Mouse (Mus musculus) kidney, postnatal 10 days (tissue): ENCODE data around the gene Vegfb.
A peak's percentile ranks its signal among the peaks of the same experiment; 100 is the strongest.
"Not testable (repeated sequence)": the region's sequence is repeated elsewhere in the genome, so short reads cannot be mapped to it uniquely, and the experiment has no call there.

Source experiments
- DNase-seq: peaks from one replicate; pipeline ENCODE4 v3.0.0; 2021; ENCODE audit warnings: mixed read lengths

The Vegfb gene

GRCm38 (mm10) chr19:6991166-6991565, 3.7 kb upstream of the Vegfb start:
- not testable (repeated sequence) for DNase-seq

- DNase-seq, result no peak
Measured at GRCm38 (mm10) chr19:6990712-6991111, 3.3 kb upstream of the Vegfb start.

DNA sequence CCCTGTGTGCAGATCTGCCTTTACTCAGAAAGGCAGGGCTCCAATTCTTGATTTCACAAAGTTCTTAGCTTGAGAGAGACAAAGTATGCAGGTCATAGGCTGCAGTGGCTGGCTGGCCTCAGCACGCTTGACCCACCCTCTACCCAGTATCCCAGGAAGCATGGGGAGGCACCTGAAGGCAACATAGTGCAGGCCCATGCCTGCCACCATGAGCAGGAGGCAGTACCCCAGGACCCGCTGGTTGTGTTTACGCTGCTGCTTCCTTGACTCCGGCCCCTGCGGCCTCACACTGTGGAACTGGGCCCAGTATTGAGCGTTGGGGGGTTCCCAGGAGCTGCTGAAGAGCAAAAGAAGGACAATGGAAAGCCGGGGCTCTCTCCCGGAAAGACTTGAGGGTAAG, 1.8 kb upstream of the Vegfb start:
- DNase-seq, result peak; percentile 12

DNA sequence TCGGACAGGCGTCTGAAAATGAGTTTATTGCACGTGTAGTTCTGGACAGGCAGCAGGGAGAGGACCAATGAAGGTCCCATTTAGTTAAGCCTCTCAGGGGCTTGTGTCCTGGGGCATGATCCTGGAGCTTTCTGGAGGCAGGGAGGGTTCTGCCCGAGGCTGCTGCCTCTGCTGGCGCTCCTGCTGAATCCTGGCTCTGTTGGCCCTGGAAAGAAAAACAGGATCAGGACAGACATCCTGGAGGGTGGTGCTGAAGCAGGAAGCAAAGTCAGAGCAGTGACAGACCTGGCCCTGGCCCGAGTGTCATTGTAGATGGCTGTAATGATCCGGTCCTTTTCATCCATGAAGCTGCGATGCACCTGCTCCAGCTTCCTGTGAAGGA, 444 bp upstream of the Vegfb start:
- no peak for DNase-seq

DNA sequence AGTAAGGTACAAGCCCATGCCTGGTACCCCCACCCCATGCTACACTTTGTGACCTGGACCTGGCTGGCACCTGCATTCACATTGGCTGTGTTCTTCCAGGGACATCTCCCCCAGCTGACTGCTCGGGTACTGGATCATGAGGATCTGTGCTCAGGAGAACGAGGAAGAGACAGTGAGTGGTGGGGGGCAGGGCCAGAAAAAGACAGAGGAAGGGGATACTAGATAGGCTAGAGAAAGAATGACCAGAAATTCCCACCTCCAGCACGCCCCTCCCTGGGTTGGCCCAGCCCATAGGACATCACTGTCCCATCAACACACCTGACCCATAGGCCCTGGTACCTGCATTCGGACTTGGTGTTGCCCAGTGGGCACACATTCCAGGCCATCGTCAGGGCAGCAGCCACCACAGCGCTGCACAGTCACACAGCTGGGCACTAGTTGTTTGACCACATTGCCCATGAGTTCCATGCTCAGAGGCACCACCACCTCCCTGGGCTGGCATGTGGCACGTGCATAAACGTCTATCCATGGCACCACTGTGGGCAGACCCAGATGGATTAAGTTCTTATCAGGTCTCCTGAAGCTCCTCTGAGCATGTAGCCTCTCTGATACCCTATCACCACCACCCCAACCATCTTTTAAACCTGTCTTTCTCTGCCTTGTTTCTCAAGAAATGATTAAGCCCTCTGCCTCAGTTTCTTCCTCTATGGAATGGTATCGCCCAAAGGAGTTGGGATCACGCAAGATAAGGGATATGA, 1.3 kb downstream of the Vegfb start:
- peak; percentile 16 for DNase-seq

DNA sequence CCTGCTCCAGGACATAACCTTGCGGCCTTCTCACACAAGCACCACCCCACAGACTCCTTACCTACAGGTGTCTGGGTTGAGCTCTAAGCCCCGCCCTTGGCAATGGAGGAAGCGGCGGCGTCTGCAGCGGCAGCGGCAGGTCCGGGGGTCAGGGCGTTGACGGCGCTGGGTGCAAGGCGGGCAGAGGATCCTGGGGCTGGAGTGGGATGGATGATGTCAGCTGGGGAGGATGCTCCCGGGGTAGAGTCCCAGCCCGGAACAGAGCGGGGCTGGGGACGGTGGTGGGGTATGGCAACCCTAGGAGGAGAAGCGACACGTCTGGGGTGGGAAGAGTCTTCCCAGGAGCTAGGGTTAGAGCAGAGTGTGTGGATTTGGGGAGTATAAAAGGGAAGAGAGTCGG, 2.2 kb downstream of the Vegfb start:
- peak; percentile 30 for DNase-seq

DNA sequence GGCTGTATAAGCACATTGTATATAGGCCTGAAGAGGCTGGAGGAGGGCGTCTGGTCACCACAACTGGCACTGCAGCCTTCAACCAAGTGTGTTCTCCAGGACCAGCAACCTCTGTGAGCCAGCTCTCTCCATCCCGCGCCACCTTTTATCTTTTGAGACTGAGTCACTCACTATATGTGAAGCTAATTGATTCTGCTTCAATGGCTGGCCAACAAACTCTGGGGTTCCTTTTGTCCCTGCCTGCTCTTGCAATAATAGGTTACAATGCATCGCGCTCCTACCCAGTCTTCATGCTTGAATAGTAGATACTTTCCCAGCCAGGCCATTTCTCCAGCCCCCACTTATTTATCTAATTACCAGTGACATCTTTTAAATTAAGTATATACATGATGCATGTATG, 3.8 kb downstream of the Vegfb start:
- DNase-seq, result no peak

DNA sequence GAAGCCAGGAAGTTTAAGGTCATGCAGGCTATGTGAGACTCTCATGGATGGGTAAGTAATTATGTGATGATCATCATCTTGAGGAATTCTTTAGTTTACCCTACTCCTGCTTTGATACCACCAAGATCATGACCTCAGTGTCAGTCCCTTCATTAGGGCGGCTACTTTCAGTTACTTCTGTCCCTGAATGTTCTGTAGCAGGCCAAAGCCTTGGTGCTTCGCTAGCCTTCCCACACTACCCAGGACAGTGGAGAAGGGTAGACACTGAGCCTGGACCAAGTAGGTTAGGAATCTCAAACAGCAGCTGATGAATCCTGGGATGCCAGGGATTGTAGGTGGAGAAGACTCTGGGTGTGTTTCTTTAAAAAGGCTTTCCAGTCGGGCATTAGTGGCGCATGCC, 6.0 kb downstream of the Vegfb start:
- DNase-seq, result no peak

- DNase-seq, result peak; percentile 99
Measured at GRCm38 (mm10) chr19:6980381-6981093, 6.9 kb downstream of the Vegfb start, which contains the start of gene Fkbp2. Fkbp2 (minus strand) TSS chr19:6980501.

DNA sequence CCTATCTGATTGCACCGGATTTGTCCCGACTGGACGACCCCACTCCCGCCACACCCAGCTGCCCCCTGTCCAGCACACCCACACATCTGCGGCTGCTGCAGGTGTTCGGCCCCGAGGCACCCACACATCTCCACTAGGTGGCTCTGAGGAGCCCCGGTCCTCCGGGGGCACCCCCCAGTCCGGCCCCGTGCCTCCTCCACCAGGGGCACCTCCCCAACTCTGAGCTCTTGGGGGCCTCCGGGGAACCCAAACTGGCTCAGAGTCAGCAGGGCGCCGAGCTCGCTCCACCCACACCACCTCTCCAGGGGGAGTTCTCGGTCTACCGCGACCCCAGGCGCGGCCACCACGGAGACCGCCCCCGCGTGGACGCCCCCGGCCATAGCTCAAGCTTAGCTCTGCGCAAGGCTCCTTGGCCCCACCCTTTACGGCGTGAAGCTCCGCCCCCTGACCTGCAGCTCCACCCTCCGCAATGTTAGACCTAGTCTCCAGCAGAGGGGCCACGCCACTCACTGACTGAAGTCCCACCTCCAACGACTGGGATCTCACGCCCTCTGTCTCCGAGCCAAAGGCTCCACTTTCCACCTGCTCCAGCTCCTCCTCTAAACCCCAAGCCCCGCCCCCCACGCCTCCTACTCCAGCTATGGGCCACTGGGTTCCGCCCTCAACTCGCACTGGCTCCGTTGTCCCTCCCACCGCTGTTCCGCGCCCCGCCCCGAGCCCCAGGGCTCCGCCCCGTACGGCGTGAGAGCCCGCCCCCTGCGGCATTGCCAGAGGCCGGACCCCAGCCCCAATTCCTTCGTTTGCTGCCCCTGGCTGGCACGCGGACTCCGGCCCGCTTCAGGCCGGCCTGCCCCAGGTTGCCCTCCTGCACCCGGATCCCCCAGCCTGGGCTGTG, 7.7 kb downstream of the Vegfb start:
- peak; percentile 100 for DNase-seq

- peak; percentile 62 for DNase-seq
Measured at GRCm38 (mm10) chr19:6979001-6979479, 8.4 kb downstream of the Vegfb start.

GRCm38 (mm10) chr19:6978639-6978974, 8.8 kb downstream of the Vegfb start:
- DNase-seq, result no peak

DNA sequence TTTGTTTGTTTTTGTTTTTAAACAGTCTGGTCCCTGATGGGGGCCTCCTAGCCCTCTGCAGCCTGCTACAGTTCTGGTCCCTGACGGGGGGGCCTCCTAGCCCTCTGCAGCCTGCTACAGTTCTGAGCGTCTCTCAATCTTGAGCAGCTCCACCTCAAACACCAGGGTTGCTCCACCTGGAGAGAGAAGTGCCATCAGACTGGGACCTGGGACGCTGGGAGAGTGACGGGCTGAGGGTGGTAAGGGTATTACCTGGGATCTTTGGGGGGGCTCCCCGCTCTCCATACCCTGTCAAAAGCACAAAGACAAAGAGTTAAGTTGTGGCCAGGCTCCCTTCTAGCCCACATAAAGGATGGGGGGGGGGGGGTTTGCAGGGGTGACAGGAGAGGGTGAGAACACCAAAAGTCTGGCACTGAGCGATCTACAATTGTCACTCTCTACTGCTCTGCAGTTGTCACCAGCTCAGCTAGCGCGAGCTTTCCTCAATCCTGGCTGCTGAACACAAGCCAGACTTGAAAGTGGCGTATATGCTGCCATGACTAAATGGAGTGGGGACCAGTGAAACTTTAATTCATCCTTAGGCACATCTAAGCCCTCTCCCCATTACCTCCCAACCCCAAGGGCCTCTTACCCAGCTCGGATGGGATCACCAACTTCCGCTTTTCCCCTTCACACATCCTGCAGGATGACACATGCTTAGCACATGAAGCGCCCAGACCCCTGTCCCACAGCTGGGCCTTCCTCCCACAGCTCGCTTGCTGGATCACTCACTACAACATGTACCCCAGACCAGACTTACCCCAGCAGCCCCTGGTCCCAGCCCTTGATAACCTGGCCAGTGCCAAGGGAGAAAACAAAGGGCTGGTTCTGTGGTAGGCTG, 9.5 kb downstream of the Vegfb start:
- DNase-seq, result no peak

DNA sequence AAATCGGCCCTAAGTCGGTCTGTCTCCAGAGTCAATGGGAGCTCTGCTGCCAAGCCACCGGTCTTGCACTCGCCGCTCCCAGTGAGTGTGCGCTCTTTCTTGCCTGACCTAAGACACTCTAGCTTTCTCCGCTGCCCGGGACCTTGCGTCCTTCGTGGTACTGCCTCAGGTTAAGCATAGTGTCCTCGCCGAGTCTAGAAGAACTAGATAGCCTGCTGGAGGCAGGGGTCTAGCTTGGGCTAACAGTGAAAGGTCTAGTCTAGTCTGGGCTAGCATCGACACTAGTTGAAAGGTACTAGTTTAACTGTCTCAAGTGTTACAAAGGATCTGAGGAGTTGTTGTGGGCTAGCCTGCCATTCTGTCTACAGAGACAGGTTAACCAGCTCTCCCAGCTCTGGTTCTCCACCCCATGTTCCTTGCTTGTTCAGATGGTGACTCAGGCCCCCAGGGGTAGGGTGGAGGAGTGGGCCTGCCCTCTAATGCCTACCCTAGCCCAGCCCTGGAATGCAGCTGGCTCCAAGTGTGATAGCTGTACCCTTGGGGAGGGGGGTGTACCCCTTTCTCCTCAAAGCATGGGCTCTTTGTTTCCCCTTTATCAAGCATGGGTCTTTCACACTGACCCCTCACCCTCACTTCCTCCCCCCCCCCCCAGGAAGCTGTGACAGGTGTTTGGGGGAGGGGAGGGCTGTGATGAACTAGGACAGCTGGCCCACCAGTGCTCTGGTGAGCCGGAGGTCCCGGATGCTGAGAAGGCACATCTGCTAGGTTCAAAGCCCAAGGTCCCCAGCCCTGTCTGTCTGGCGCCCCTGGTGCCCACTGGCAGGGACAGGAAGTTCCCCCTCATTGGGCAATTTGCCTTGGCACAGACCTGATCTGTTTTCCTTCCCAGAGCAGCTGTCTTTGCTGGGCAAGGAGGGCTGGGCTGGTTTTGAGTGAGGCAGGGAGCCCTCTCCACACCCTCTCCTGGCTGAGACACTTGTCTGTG, 11.6 kb downstream of the Vegfb start, which contains the start of gene Plcb3:
Gene Plcb3, minus strand, starts transcription at position 934 of the 985 bp plus-strand sequence.
- peak; percentile 75 for DNase-seq

GRCm38 (mm10) chr19:6974211-6975205, 12.9 kb downstream of the Vegfb start, which contains the start of gene Ppp1r14b:
Ppp1r14b (plus strand) TSS chr19:6974968.
- DNase-seq, result peak; percentile 94

GRCm38 (mm10) chr19:6973581-6974190, 13.8 kb downstream of the Vegfb start:
- no peak for DNase-seq

DNA sequence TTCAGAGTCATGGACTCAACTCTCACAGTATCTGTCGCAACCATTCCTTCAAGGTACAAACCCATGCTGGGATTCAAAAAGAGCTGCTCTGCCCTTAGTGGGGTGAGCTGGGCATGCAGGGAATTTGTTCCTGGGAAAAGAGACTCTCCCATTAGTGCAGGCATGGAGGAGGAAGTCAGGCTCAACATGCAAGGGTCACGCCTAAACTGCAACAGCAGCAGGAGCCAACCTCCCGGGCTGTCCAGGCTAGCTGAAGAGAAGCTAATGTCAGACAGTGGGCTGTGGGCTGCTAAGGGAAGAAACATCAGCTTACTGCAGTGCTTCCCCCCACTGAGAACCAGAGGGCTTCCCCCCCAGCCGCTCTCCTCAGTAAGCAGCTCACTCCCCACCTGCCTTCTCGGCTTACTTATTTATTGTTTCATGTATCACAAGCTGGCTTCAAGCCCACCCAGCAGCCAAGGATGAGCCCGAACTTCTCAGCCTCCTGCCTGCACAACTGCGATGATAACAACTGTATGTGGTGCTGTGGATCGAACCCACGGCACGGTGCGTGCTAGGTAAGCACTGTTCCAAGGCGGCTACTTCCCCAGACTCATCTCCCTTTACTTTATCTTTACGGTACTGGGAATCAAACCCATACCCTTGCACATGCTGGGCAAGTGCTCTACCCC, 15.1 kb downstream of the Vegfb start:
- no peak for DNase-seq

DNA sequence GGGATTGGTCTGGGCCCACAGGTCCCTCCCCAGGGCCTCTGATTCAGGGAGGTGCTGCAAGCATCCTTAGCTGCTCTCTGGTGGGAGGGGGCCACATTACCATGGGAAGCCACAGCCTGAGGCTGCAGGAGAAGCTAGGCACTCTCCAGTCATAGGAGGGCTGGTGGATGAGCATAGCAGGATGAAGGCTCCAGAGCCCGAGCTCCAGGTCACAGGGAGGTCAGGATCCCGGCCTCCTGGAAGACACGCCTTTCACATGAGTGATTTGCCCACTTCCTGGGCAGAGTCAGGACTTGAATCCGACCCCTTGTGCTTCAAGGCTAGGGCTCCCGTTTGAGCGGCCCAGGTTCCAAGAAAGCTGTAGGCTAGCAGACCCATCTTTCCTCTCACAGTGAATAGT, 15.8 kb downstream of the Vegfb start:
- no peak for DNase-seq
